Mouse (Mus musculus): ENCODE measurements around the gene Zdhhc21. TPM values are rescaled to one million over a fixed set of nuclear protein-coding genes. Genes with fewer than 3 reads are reported as not detected.

Gene Zdhhc21
- polyA plus RNA-seq, 1 experiment from 2014 or later = 11.4 TPM

DNA sequence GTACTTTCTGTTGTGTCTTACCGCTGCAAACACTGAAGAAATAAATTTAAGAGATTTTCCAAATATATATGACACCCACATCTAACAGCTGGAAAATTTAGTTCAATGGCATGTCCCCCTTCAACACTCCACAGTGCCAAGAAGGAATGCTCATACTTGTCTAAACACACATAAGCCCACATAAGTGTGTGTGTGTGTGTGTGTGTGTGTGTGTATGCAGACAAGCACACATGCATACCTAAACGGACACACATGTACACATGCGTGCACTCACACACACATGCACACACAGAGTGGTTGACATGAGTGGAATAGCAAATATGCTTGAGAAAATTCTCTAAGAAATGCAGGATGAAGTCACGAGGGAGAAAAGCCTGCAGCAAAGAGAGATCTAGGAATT, 12.8 kb upstream of the Zdhhc21 start:
- H3K4me2 ChIP-seq (ENCODE audit: low read depth, severe bottlenecking) = no peak overlapping the region
- DNase-seq (ENCODE audit: low spot score) (no peak), ATAC-seq (ENCODE audit: insufficient number of reproducible peaks, low FRiP score, low TSS enrichment, low read depth) (no peak)
- H3K9ac ChIP-seq (ENCODE audit: low read length) = no peak overlapping the region
- no peaks in the 10 kb centered on the region for H3K27me3 ChIP-seq (ENCODE audit: control insufficient read depth, insufficient read depth, low read length)
- H3K4me1 ChIP-seq (ENCODE audit: control insufficient read depth, insufficient read depth, low read length) = no peaks in the 10 kb centered on the region
- no peaks in the 10 kb centered on the region for H3K36me3 ChIP-seq (ENCODE audit: control insufficient read depth, insufficient read depth, low read length)
- no peaks in the 10 kb centered on the region for H3K9me3 ChIP-seq (ENCODE audit: control insufficient read depth, low read length)
- no peak overlapping the region for H3K27ac ChIP-seq (replicated peaks; ENCODE audit: low read depth, low read length)
- no peak overlapping the region for H3K4me3 ChIP-seq (ENCODE audit: low read depth, low read length)
- WGBS = 85% methylated on average over 4 of the region's 4 CpGs

DNA sequence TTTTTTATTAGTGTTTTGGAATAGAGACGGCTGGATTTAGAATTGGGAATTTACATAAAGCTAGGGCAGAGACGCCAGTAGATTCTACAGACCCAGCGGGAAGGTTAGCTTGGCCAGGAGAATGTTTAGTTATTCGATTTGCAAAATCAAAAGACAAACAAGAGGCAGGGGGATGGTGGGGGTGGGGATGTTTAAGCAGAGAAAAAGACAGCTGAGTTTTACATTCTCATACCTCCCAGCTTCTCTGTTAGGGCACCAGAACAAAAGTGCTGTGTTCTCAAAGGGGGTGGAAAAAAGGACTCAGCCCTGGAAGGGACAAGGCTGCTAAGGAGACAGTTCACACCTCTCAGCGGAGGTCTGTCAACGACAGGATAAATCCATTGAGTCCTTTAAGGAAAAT, 12.4 kb upstream of the Zdhhc21 start:
- Histone ChIP-seq H3K4me3 (ENCODE audit: low read depth, low read length) (no peak overlapping the region), H3K36me3 (ENCODE audit: control insufficient read depth, insufficient read depth, low read length) (no peaks in the 10 kb centered on the region), H3K4me1 (ENCODE audit: control insufficient read depth, insufficient read depth, low read length) (no peaks in the 10 kb centered on the region), H3K9me3 (ENCODE audit: control insufficient read depth, low read length) (no peaks in the 10 kb centered on the region), H3K27ac (replicated peaks; ENCODE audit: low read depth, low read length) (no peak overlapping the region), H3K27me3 (ENCODE audit: control insufficient read depth, insufficient read depth, low read length) (no peaks in the 10 kb centered on the region), H3K4me2 (ENCODE audit: low read depth, severe bottlenecking) (no peak overlapping the region), H3K9ac (ENCODE audit: low read length) (no peak overlapping the region)
- 53% methylated on average over 6 of the region's 6 CpGs for WGBS
- ATAC-seq (ENCODE audit: insufficient number of reproducible peaks, low FRiP score, low TSS enrichment, low read depth) (no peak), DNase-seq (ENCODE audit: low spot score) (no peak)

DNA sequence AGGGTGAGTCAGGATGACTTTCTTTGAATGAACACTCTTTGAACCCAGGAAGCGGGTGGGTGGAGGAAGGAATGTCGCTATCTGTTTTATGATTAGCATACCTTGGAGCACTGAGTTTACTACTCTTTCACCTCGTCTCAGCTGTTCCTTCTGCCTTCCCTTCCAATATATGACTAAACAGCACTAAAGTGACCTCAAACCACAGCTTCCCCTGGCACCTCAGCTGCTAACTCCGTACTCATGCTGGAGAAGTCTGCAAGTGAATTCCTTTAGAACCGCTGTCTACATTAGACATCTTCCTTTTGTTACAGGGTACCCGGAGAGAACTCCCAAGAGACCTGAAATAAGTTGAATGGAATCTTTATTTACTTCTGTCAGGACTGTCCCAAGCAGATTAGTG, 11.2 kb upstream of the Zdhhc21 start:
- no peaks in the 10 kb centered on the region for H3K9me3 ChIP-seq (ENCODE audit: control insufficient read depth, low read length)
- no peaks in the 10 kb centered on the region for H3K36me3 ChIP-seq (ENCODE audit: control insufficient read depth, insufficient read depth, low read length)
- DNase-seq (ENCODE audit: low spot score) = no peak
- no peaks in the 10 kb centered on the region for H3K27me3 ChIP-seq (ENCODE audit: control insufficient read depth, insufficient read depth, low read length)
- no peak overlapping the region for H3K9ac ChIP-seq (ENCODE audit: low read length)
- H3K4me3 ChIP-seq (ENCODE audit: low read depth, low read length) = no peak overlapping the region
- no peak overlapping the region for H3K27ac ChIP-seq (replicated peaks; ENCODE audit: low read depth, low read length)
- no peak overlapping the region for H3K4me2 ChIP-seq (ENCODE audit: low read depth, severe bottlenecking)
- no peak for ATAC-seq (ENCODE audit: insufficient number of reproducible peaks, low FRiP score, low TSS enrichment, low read depth)
- WGBS = 79% methylated on average over 6 of the region's 6 CpGs
- H3K4me1 ChIP-seq (ENCODE audit: control insufficient read depth, insufficient read depth, low read length) = no peaks in the 10 kb centered on the region

DNA sequence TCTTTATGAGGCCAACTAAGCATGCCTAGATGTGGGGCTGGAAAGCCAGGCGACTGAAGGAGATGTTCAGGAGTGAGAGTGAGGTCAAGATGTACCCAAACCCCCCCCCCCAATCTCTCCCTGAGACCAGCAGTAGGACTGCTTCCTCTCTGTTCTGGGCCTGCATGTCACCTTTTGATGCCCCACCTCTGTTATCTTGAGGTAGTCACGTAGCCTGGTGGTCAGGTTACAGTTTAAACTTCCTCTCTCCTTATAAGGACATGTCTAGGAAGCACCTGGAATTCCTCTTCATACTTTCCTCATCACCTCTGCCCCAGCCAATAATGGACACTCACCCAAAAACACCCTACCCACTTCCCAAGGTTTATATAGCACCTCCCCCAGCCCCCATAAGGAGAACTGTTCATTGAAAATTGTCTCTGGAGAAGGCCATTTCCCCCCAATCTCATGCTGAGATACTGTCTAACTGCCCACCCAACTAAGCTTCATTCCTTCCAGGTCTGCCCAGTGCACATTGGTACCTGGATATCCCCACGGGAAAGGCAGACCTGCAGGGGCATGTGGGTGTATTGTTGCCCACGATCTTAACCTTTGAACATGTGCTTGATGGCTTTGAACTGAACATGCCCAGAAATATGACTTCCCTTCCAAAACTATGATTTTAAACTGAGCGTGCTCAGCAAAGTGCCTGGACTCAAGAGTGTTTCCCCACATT, 8.1 kb upstream of the Zdhhc21 start:
- WGBS = 78% methylated on average over 5 of the region's 5 CpGs
- DNase-seq (ENCODE audit: low spot score) = no peak
- no peak for ATAC-seq (ENCODE audit: insufficient number of reproducible peaks, low FRiP score, low TSS enrichment, low read depth)

DNA sequence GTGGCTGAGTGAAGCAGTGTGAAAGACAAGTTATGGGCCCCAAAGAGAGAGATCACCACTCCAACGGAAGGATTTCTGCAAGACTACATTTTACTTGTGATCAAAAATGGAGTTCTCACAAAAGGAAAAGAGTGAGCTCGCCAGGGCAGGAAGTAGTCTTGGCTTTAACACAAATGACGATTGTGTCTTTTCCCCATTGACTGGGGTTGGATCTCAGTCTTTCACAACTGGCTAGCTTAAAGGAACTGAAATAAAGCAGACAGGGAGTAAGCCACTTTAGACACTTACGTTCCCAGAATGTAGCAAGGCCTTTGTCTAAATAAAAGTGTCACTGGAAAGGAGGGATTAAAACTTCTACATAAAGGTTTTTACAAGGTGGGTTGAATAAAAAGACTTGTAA, 7.4 kb upstream of the Zdhhc21 start:
- no peak overlapping the region for H3K27ac ChIP-seq (replicated peaks; ENCODE audit: low read depth, low read length)
- WGBS = 66% methylated on average over 4 of the region's 4 CpGs
- no peak for ATAC-seq (ENCODE audit: insufficient number of reproducible peaks, low FRiP score, low TSS enrichment, low read depth)

More for the DNA sequence above, 8.1 kb upstream of the Zdhhc21 start:
- Histone ChIP-seq H3K9ac (ENCODE audit: low read length) (no peak overlapping the region), H3K4me3 (ENCODE audit: low read depth, low read length) (no peak overlapping the region), H3K4me2 (ENCODE audit: low read depth, severe bottlenecking) (no peak overlapping the region), H3K27ac (replicated peaks; ENCODE audit: low read depth, low read length) (no peak overlapping the region), H3K4me1 (ENCODE audit: control insufficient read depth, insufficient read depth, low read length) (no peaks in the 10 kb centered on the region), H3K27me3 (ENCODE audit: control insufficient read depth, insufficient read depth, low read length) (no peaks in the 10 kb centered on the region), H3K9me3 (ENCODE audit: control insufficient read depth, low read length) (no peaks in the 10 kb centered on the region), H3K36me3 (ENCODE audit: control insufficient read depth, insufficient read depth, low read length) (no peaks in the 10 kb centered on the region)

DNA sequence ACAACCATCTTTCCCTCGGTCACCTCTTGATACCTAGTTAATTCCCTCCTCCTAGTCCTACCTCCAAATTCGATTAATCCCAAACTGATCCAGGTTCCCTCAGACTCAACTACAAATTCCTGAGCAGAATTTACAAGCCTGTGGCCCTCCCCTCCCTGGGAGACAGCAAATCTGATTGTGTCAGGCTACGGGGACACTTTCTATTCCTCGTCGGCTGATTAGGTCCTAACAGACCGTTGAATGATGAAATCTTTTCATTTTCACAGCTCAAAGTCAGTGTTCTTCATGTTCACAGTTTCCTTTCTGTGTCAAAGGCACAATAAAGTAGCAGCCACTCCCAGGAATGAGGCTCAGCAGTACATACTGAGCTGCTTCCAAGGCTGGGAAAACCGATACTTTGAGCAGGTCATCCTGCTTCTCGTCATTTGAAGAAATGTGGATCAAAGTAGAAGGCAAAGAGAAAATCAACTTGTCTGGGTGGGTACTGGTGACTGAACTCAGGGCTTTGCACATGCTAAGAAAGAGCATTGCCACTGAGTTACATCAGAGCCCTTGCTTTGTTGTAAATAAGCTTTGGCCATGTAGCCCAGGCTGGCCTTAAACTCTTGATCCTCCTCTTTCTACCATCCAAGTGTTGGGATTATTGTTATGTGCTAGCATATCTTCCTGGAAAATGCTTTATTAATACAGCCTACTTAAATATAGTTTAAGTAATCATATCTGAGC, 5.4 kb upstream of the Zdhhc21 start:
- no peak for ATAC-seq (ENCODE audit: insufficient number of reproducible peaks, low FRiP score, low TSS enrichment, low read depth)
- DNase-seq (ENCODE audit: low spot score) = no peak
- Histone ChIP-seq H3K4me3 (ENCODE audit: low read depth, low read length) (no peak overlapping the region), H3K9ac (ENCODE audit: low read length) (no peak overlapping the region), H3K4me1 (ENCODE audit: control insufficient read depth, insufficient read depth, low read length) (no peaks in the 10 kb centered on the region), H3K36me3 (ENCODE audit: control insufficient read depth, insufficient read depth, low read length) (no peaks in the 10 kb centered on the region), H3K9me3 (ENCODE audit: control insufficient read depth, low read length) (no peaks in the 10 kb centered on the region), H3K4me2 (ENCODE audit: low read depth, severe bottlenecking) (no peak overlapping the region), H3K27me3 (ENCODE audit: control insufficient read depth, insufficient read depth, low read length) (no peaks in the 10 kb centered on the region), H3K27ac (replicated peaks; ENCODE audit: low read depth, low read length) (no peak overlapping the region)
- WGBS = 84% methylated on average over 8 of the region's 8 CpGs

More for the DNA sequence above, 7.4 kb upstream of the Zdhhc21 start:
- no peaks in the 10 kb centered on the region for H3K9me3 ChIP-seq (ENCODE audit: control insufficient read depth, low read length)
- no peaks in the 10 kb centered on the region for H3K4me1 ChIP-seq (ENCODE audit: control insufficient read depth, insufficient read depth, low read length)
- H3K36me3 ChIP-seq (ENCODE audit: control insufficient read depth, insufficient read depth, low read length) = no peaks in the 10 kb centered on the region
- no peak for DNase-seq (ENCODE audit: low spot score)
- no peak overlapping the region for H3K9ac ChIP-seq (ENCODE audit: low read length)
- H3K4me3 ChIP-seq (ENCODE audit: low read depth, low read length) = no peak overlapping the region
- no peaks in the 10 kb centered on the region for H3K27me3 ChIP-seq (ENCODE audit: control insufficient read depth, insufficient read depth, low read length)
- H3K4me2 ChIP-seq (ENCODE audit: low read depth, severe bottlenecking) = no peak overlapping the region

DNA sequence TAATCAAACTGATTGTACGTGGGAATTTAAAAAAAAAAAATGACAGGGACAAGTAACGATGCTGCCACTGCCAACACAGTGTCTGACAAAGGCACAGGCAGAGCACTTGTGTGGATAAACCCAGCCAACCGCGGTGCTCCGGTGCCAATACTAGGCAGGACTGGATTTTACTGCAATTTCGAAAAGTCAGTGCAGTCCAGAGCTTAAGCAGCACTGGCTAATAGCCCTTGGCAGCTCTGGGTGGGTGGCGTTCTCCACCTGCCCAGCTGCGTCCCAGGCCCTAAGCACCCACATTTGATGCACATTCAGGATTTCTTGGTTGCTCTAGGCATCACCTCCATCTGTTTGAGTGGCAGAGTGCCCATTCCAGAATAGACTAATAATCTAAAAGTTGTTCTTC, 3.6 kb upstream of the Zdhhc21 start:
- 91% methylated on average over 8 of the region's 8 CpGs for WGBS
- H3K4me1 ChIP-seq (ENCODE audit: control insufficient read depth, insufficient read depth, low read length) = no peaks in the 10 kb centered on the region
- H3K27me3 ChIP-seq (ENCODE audit: control insufficient read depth, insufficient read depth, low read length) = no peaks in the 10 kb centered on the region
- no peak for DNase-seq (ENCODE audit: low spot score)
- no peaks in the 10 kb centered on the region for H3K36me3 ChIP-seq (ENCODE audit: control insufficient read depth, insufficient read depth, low read length)
- H3K9me3 ChIP-seq (ENCODE audit: control insufficient read depth, low read length) = no peaks in the 10 kb centered on the region
- H3K4me2 ChIP-seq (ENCODE audit: low read depth, severe bottlenecking) = no peak overlapping the region
- H3K27ac ChIP-seq (replicated peaks; ENCODE audit: low read depth, low read length) = no peak overlapping the region
- H3K9ac ChIP-seq (ENCODE audit: low read length) = no peak overlapping the region
- no peak overlapping the region for H3K4me3 ChIP-seq (ENCODE audit: low read depth, low read length)
- ATAC-seq (ENCODE audit: insufficient number of reproducible peaks, low FRiP score, low TSS enrichment, low read depth) = no peak

DNA sequence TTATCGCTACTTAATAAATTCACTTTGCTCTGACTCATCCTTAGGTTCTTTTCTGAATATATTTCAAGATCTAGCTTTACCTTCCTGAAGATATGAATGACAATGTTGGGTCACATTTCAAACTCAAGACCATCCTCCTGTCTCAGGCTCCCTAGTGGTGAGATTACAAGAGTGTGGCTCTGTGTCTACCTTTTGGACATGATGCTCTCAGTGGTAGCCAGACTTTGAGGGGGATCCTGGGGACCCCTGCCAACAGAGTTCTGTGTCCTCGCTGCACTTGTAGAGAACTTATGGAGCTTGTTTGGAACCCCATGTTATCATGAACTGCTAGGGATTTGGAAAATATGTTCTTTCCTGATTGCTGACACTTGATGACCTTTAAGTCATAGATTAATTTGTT, 1.7 kb upstream of the Zdhhc21 start:
- 92% methylated on average over 2 of the region's 2 CpGs for WGBS
- Histone ChIP-seq H3K9ac (ENCODE audit: low read length) (no peak overlapping the region), H3K9me3 (ENCODE audit: control insufficient read depth, low read length) (no peaks in the 10 kb centered on the region), H3K27ac (replicated peaks; ENCODE audit: low read depth, low read length) (no peak overlapping the region), H3K4me3 (ENCODE audit: low read depth, low read length) (no peak overlapping the region), H3K4me2 (ENCODE audit: low read depth, severe bottlenecking) (no peak overlapping the region), H3K27me3 (ENCODE audit: control insufficient read depth, insufficient read depth, low read length) (no peaks in the 10 kb centered on the region), H3K4me1 (ENCODE audit: control insufficient read depth, insufficient read depth, low read length) (no peaks in the 10 kb centered on the region), H3K36me3 (ENCODE audit: control insufficient read depth, insufficient read depth, low read length) (no peaks in the 10 kb centered on the region)
- DNase-seq (ENCODE audit: low spot score) (no peak), ATAC-seq (ENCODE audit: insufficient number of reproducible peaks, low FRiP score, low TSS enrichment, low read depth) (no peak)
